Mouse (Mus musculus): ENCODE measurements at regions not wholly inside any gene's neighbourhood (a gene's known extent, or its start where the extent isn't known, plus 50 kb on each side); places are given as distances from the start of the nearest gene placed in this dataset.

DNA sequence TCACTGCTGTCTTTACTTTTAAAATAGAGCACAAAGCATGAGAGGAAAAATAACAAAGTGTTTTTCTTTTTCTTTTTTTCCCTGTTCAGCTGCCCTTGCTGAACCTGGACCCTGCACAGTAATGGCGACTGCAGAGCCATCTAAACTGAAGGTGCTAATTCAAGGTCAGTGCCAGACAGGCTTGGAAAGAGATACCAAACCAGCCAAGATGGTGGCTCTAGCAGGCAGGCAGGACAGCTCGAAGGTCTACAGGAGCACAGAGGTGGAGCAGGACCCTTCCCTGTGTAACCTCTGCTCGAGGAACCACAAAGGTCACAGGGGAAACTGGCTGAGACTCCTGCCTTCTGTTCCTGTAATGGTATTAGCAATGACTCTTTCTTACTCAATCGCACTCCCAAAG, 326.7 kb downstream of the Gm45692 start:
- Histone ChIP-seq H3K79me2 (ENCODE audit: control insufficient read depth, insufficient read depth) (no peaks in the 10 kb centered on the region), H3K27me3 (ENCODE audit: control insufficient read depth, insufficient read depth, insufficient read length) (no peaks in the 10 kb centered on the region), H3ac (ENCODE audit: control insufficient read depth, insufficient read length, low read depth) (no peak overlapping the region), H3K4me3 (ENCODE audit: insufficient read depth, poor library complexity, severe bottlenecking) (no peak overlapping the region), H3K79me3 (ENCODE audit: low read depth) (no peaks in the 10 kb centered on the region), H3K36me3 (ENCODE audit: control insufficient read depth, insufficient read depth) (no peaks in the 10 kb centered on the region)
- TF ChIP-seq MYOG (IDR thresholded peaks at IDR 0.05; ENCODE audit: control insufficient read depth, extremely low read depth, insufficient read length) (no peak), MYOD1 (IDR thresholded peaks at IDR 0.05; ENCODE audit: control insufficient read depth, insufficient read length, low read depth) (no peak), CEBPB (IDR thresholded peaks at IDR 0.05; ENCODE audit: low read depth) (no peak), CTCF (IDR thresholded peaks at IDR 0.05; ENCODE audit: control insufficient read depth, insufficient read depth, insufficient read length) (no peak), FOSL1 (IDR thresholded peaks at IDR 0.05; ENCODE audit: insufficient read depth, low read length, poor library complexity, severe bottlenecking) (no peak), USF1 (IDR thresholded peaks at IDR 0.05; ENCODE audit: low read depth) (no peak)

DNA sequence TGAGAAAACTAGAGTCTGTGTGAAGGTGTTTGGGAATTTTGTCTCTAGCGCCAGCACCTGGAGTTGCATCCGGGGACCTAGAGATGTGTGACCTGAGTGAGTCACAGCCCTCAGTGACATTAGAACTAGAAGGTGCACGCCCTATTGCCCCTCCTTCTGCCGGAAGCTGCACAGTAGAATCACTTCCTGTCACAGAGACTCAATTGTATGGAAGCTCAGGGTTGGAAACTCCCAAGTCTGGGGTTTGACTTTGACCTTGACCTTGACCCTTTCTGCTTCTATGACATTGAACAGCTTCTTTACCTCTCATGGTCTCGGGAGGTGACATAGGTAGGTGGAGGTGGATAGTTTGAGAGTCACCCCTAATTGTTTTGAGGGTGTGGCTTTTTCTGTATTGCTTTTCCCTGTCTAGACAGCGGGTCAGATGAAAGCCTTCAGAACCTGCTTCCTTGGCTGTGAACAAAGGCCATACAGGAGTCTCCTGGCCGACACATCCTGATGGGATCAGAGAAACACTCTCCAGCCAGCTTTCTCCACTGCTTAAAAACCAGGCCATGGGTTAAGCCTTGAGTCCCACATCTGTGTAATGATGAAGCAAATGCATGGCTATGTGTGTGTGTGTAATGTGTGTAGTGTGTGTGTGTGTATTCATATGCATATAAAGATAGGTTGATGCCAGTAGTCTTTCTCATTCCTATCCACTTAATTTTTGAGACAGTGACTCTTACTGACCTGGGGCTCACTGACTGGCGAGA, 328.7 kb downstream of the Gm45692 start:
- no peak for TF ChIP-seq MAX (IDR thresholded peaks at IDR 0.05)
- TF ChIP-seq CTCF (IDR thresholded peaks at IDR 0.05; ENCODE audit: control insufficient read depth, insufficient read depth, insufficient read length) = no peak
- no peak for TF ChIP-seq FOSL1 (IDR thresholded peaks at IDR 0.05; ENCODE audit: insufficient read depth, low read length, poor library complexity, severe bottlenecking)
- no peak for TF ChIP-seq MYOD1 (IDR thresholded peaks at IDR 0.05; ENCODE audit: control insufficient read depth, insufficient read length, low read depth)
- TF ChIP-seq CEBPB (IDR thresholded peaks at IDR 0.05; ENCODE audit: low read depth) = no peak
- no peak for TF ChIP-seq USF1 (IDR thresholded peaks at IDR 0.05; ENCODE audit: low read depth)
- no peak for TF ChIP-seq MYOG (IDR thresholded peaks at IDR 0.05; ENCODE audit: control insufficient read depth, extremely low read depth, insufficient read length)
- Histone ChIP-seq H3K36me3 (ENCODE audit: control insufficient read depth, insufficient read depth) (no peaks in the 10 kb centered on the region), H3K27me3 (ENCODE audit: control insufficient read depth, insufficient read depth, insufficient read length) (no peaks in the 10 kb centered on the region), H3K79me3 (ENCODE audit: low read depth) (no peaks in the 10 kb centered on the region), H3K4me3 (ENCODE audit: insufficient read depth, poor library complexity, severe bottlenecking) (no peak overlapping the region), H3ac (ENCODE audit: control insufficient read depth, insufficient read length, low read depth) (no peak overlapping the region), H3K79me2 (ENCODE audit: control insufficient read depth, insufficient read depth) (no peaks in the 10 kb centered on the region)

DNA sequence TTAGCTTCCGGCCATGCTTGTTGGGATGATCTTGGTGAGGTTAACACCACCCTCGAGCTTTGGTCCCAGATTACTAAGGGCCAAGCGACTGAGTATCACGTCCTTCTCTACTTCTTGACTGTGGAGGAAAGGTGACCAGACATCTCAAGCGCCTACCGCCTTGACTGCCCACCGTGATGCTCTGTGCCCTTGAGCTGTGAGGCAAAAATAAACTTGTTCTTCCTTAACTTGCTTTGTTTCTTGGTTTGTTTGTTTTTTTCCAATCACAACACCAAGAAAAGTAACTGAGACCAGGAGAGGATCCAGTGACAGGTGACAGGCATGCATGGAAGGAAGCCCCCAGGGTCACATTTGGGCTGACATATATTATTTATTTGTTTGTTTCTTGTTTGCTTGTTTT, 330.0 kb downstream of the Gm45692 start:
- Histone ChIP-seq H3K79me2 (ENCODE audit: control insufficient read depth, insufficient read depth) (no peaks in the 10 kb centered on the region), H3K36me3 (ENCODE audit: control insufficient read depth, insufficient read depth) (no peaks in the 10 kb centered on the region), H3K4me3 (ENCODE audit: insufficient read depth, poor library complexity, severe bottlenecking) (no peak overlapping the region), H3K27me3 (ENCODE audit: control insufficient read depth, insufficient read depth, insufficient read length) (no peaks in the 10 kb centered on the region), H3ac (ENCODE audit: control insufficient read depth, insufficient read length, low read depth) (no peak overlapping the region), H3K79me3 (ENCODE audit: low read depth) (no peaks in the 10 kb centered on the region)
- TF ChIP-seq USF1 (IDR thresholded peaks at IDR 0.05; ENCODE audit: low read depth) = no peak

DNA sequence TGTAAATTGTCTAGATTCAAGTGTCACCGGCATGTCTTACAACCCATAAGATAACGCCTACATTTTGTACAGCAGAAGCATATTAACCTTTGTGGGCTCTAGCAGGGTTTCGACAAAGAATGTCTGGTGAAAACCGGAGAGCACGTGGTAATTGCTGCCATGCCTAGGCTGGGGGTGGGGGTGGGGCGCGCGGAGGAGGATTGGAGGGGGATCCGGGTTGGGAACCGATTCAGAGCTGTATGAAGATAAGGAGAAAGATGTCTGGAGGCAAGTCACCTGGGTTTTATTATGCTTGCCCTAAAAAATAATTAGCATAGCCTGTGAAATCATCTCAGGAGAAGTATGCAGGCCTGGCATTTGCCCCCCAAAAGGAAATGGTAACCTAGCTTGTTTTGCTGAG, 331.2 kb downstream of the Gm45692 start:
- Histone ChIP-seq H3ac (ENCODE audit: control insufficient read depth, insufficient read length, low read depth) (no peak overlapping the region), H3K4me3 (ENCODE audit: insufficient read depth, poor library complexity, severe bottlenecking) (no peak overlapping the region), H3K27me3 (ENCODE audit: control insufficient read depth, insufficient read depth, insufficient read length) (no peaks in the 10 kb centered on the region)

DNA sequence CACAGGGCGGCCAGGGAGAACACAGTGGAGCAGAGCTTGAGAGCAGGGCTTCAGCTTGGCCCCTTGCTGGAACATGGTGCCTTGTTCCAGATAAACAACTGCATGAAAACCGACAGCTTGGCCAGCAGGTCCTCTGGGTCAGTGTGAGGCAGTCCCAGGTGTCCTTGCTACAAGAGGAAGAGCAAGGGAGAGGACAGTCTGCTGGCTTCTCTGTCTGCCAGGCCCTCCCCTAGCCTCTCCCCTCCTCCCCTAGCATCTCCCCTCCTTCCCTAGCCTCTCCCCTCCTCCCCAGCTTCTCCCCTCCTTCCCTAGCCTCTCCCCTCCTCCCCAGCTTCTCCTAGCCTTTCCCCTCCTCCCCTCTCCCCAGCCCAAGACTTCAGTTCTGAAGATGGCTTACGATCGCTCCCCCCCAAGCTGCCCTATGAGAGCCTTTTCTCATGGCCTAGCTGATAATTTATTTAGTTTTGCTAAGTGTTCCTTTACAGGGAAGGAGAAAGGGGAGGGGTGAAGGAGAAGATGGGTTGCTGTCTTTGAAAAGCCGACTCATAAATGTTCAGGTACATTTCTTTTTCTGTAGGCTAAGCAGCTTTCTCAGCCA, 333.7 kb downstream of the Gm45692 start:
- Histone ChIP-seq H3K79me3 (ENCODE audit: low read depth) (no peaks in the 10 kb centered on the region), H3K4me3 (ENCODE audit: insufficient read depth, poor library complexity, severe bottlenecking) (no peak overlapping the region), H3K79me2 (ENCODE audit: control insufficient read depth, insufficient read depth) (no peaks in the 10 kb centered on the region), H3K36me3 (ENCODE audit: control insufficient read depth, insufficient read depth) (no peaks in the 10 kb centered on the region), H3K27me3 (ENCODE audit: control insufficient read depth, insufficient read depth, insufficient read length) (no peaks in the 10 kb centered on the region), H3ac (ENCODE audit: control insufficient read depth, insufficient read length, low read depth) (no peak overlapping the region)
- TF ChIP-seq USF1 (IDR thresholded peaks at IDR 0.05; ENCODE audit: low read depth) = no peak
- no peak for TF ChIP-seq MYOD1 (IDR thresholded peaks at IDR 0.05; ENCODE audit: control insufficient read depth, insufficient read length, low read depth)
- no peak for TF ChIP-seq FOSL1 (IDR thresholded peaks at IDR 0.05; ENCODE audit: insufficient read depth, low read length, poor library complexity, severe bottlenecking)
- TF ChIP-seq MAX (IDR thresholded peaks at IDR 0.05) = no peak
- no peak for TF ChIP-seq CEBPB (IDR thresholded peaks at IDR 0.05; ENCODE audit: low read depth)
- no peak for TF ChIP-seq CTCF (IDR thresholded peaks at IDR 0.05; ENCODE audit: control insufficient read depth, insufficient read depth, insufficient read length)
- no peak for TF ChIP-seq MYOG (IDR thresholded peaks at IDR 0.05; ENCODE audit: control insufficient read depth, extremely low read depth, insufficient read length)

More for the DNA sequence above, 331.2 kb downstream of the Gm45692 start:
- Histone ChIP-seq H3K36me3 (ENCODE audit: control insufficient read depth, insufficient read depth) (no peaks in the 10 kb centered on the region), H3K79me2 (ENCODE audit: control insufficient read depth, insufficient read depth) (no peaks in the 10 kb centered on the region), H3K79me3 (ENCODE audit: low read depth) (no peaks in the 10 kb centered on the region)
- TF ChIP-seq CTCF (IDR thresholded peaks at IDR 0.05; ENCODE audit: control insufficient read depth, insufficient read depth, insufficient read length) (no peak), FOSL1 (IDR thresholded peaks at IDR 0.05; ENCODE audit: insufficient read depth, low read length, poor library complexity, severe bottlenecking) (no peak), USF1 (IDR thresholded peaks at IDR 0.05; ENCODE audit: low read depth) (no peak), MYOD1 (IDR thresholded peaks at IDR 0.05; ENCODE audit: control insufficient read depth, insufficient read length, low read depth) (no peak), MYOG (IDR thresholded peaks at IDR 0.05; ENCODE audit: control insufficient read depth, extremely low read depth, insufficient read length) (no peak), CEBPB (IDR thresholded peaks at IDR 0.05; ENCODE audit: low read depth) (no peak), MAX (IDR thresholded peaks at IDR 0.05) (no peak)

DNA sequence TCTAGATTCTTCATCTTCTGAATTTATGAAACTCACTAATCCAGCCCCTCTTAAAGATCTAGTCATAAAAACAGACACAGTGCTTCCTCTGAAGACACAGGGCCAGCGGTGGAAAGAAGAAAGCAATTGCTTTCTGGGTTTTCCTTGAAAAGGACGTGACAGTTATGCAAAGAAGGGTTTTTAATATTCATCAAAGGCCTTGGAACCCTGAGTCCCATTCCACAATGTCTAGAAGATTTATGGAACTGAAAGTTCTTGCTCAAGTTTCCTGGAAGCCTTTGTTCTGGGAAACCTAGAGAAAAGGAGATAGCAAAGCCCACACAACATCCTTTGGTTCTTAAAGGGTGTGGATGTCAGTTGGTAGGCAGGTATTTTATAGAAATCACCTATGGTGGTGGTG, 346.0 kb downstream of the Gm45692 start:
- Histone ChIP-seq H3K79me3 (ENCODE audit: low read depth) (no peaks in the 10 kb centered on the region), H3K27me3 (ENCODE audit: control insufficient read depth, insufficient read depth, insufficient read length) (no peaks in the 10 kb centered on the region), H3ac (ENCODE audit: control insufficient read depth, insufficient read length, low read depth) (no peak overlapping the region), H3K79me2 (ENCODE audit: control insufficient read depth, insufficient read depth) (no peaks in the 10 kb centered on the region), H3K4me3 (ENCODE audit: insufficient read depth, poor library complexity, severe bottlenecking) (no peak overlapping the region), H3K36me3 (ENCODE audit: control insufficient read depth, insufficient read depth) (no peaks in the 10 kb centered on the region)
- TF ChIP-seq CTCF (IDR thresholded peaks at IDR 0.05; ENCODE audit: control insufficient read depth, insufficient read depth, insufficient read length) (no peak), USF1 (IDR thresholded peaks at IDR 0.05; ENCODE audit: low read depth) (no peak), MAX (IDR thresholded peaks at IDR 0.05) (no peak), CEBPB (IDR thresholded peaks at IDR 0.05; ENCODE audit: low read depth) (no peak), MYOG (IDR thresholded peaks at IDR 0.05; ENCODE audit: control insufficient read depth, extremely low read depth, insufficient read length) (no peak), FOSL1 (IDR thresholded peaks at IDR 0.05; ENCODE audit: insufficient read depth, low read length, poor library complexity, severe bottlenecking) (no peak), MYOD1 (IDR thresholded peaks at IDR 0.05; ENCODE audit: control insufficient read depth, insufficient read length, low read depth) (no peak)

All from C2C12 (cell line).